Comparison of ENCODE assay signal across 13 mouse cellular contexts in the genomic region with DNA sequence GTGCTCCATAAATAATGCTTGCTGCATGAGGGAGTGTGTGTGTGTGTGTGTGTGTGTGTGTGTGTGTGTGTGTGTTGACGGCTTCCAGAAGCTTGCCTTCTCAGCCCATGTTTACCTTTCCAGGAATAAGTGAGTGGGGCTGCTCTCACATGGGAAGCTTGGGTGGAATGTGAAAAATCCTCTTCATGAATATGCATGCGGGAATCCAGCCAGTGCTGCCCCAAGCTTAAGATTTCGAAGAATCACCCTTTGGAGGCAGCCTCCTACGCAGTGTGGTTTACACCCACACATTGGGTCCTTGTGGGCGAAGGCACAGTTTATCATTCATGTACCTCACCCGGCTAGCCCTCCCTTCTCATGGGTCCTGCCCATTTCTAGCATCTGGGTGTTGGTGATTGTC. TPM values are rescaled to one million over a fixed set of nuclear protein-coding genes. Genes with fewer than 3 reads are reported as not detected.
DNase-seq lines count a peak whose midpoint lies in the region; ATAC-seq lines count a peak whose summit lies in the region.
"Had no signal": no experiment of that assay in that cellular context is flagged by ENCODE, and none has a peak within 500 bp of the region (broad histone marks: within the 10 kb centered on the region; RNA-seq: fewer than 3 reads in every experiment).

No protein-coding gene starts in this region.

- no peak for DNase-seq in midbrain, embryonic 10.5 days (ENCODE audit: low spot score)
- DNase-seq in kidney, postnatal 36 days, result peak; percentile 66 to 73
- DNase-seq in telencephalon, adult 2 months (ENCODE audit: low read depth, low spot score), result peak; percentile 63
- DNase-seq in ovary, postnatal 10 days (ENCODE audit: low spot score), result no peak
- DNase-seq in ovary, adult 18-20 months (ENCODE audit: low spot score), result no peak

- 52% methylated on average over 6 of the region's 6 CpGs for WGBS in forebrain, embryonic 15.5 days
- WGBS in forebrain, embryonic 12.5 days, result 81% methylated on average over 6 of the region's 6 CpGs
- WGBS in midbrain, embryonic 15.5 days, result 62% methylated on average over 6 of the region's 6 CpGs
- 85% methylated on average over 6 of the region's 6 CpGs for WGBS in midbrain, embryonic 10.5 days

- H3K4me1 ChIP-seq in forebrain, embryonic 15.5 days, result peaks cover 18% of the 10 kb centered on the region; the same call in 1 of the 2 replicates
- H3K4me1 ChIP-seq in forebrain, embryonic 12.5 days, result peaks cover 4% of the 10 kb centered on the region; the same call in 1 of the 2 replicates
- no peaks in the 10 kb centered on the region for H3K4me1 ChIP-seq in midbrain, embryonic 15.5 days
- peaks cover 20% of the 10 kb centered on the region for H3K4me1 ChIP-seq in midbrain, embryonic 10.5 days
- H3K4me1 ChIP-seq: limb, embryonic 12.5 days had no signal

- no peak overlapping the region for H3K27ac ChIP-seq in forebrain, embryonic 15.5 days (replicated peaks)
- H3K27ac ChIP-seq in forebrain, embryonic 12.5 days, result no peak overlapping the region
- H3K27ac ChIP-seq in midbrain, embryonic 15.5 days, result no peak overlapping the region
- H3K27ac ChIP-seq in midbrain, embryonic 10.5 days (replicated peaks), result no peak overlapping the region; the same call in 1 of the 2 replicates
- H3K27ac ChIP-seq: heart, embryonic 10.5 days; limb, embryonic 12.5 days; lung, embryonic 15.5 days had no signal

- peak; percentile 44; the same call in 1 of the 2 replicates for ATAC-seq in forebrain, embryonic 15.5 days (replicated peaks)
- no peak for ATAC-seq in forebrain, embryonic 12.5 days (ENCODE audit: low FRiP score)
- 0 out of 2 replicates have a peak, but pooled peaks have one; percentile 14 for ATAC-seq in midbrain, embryonic 15.5 days (replicated peaks)

- no peak overlapping the region for H3K4me3 ChIP-seq in forebrain, embryonic 15.5 days
- no peak overlapping the region for H3K4me3 ChIP-seq in forebrain, embryonic 12.5 days (replicated peaks)
- no peak overlapping the region for H3K4me3 ChIP-seq in midbrain, embryonic 15.5 days
- H3K4me3 ChIP-seq in midbrain, embryonic 10.5 days, result no peak overlapping the region
- H3K4me3 ChIP-seq: heart, embryonic 10.5 days; limb, embryonic 12.5 days; lung, embryonic 15.5 days; myocyte had no signal

- no peaks in the 10 kb centered on the region for H3K27me3 ChIP-seq in forebrain, embryonic 15.5 days
- no peaks in the 10 kb centered on the region for H3K27me3 ChIP-seq in forebrain, embryonic 12.5 days
- H3K27me3 ChIP-seq in midbrain, embryonic 15.5 days (replicated peaks), result no peaks in the 10 kb centered on the region
- no peaks in the 10 kb centered on the region for H3K27me3 ChIP-seq in midbrain, embryonic 10.5 days (ENCODE audit: low read depth, poor library complexity, severe bottlenecking)
- H3K27me3 ChIP-seq: limb, embryonic 12.5 days; lung, embryonic 15.5 days had no signal

- H3K4me2 ChIP-seq in forebrain, embryonic 15.5 days (replicated peaks), result no peak overlapping the region
- H3K4me2 ChIP-seq in forebrain, embryonic 12.5 days, result no peak overlapping the region
- H3K4me2 ChIP-seq in midbrain, embryonic 15.5 days, result no peak overlapping the region
- H3K4me2 ChIP-seq: limb, embryonic 12.5 days; lung, embryonic 15.5 days had no signal

- H3K36me3 ChIP-seq in forebrain, embryonic 15.5 days, result no peaks in the 10 kb centered on the region
- no peaks in the 10 kb centered on the region for H3K36me3 ChIP-seq in forebrain, embryonic 12.5 days (replicated peaks)
- H3K36me3 ChIP-seq in midbrain, embryonic 15.5 days (replicated peaks), result no peaks in the 10 kb centered on the region
- H3K36me3 ChIP-seq in midbrain, embryonic 10.5 days, result no peaks in the 10 kb centered on the region
- H3K36me3 ChIP-seq: G1E; heart, embryonic 10.5 days; limb, embryonic 12.5 days; lung, embryonic 15.5 days had no signal

- H3K9ac ChIP-seq in forebrain, embryonic 15.5 days (replicated peaks), result no peak overlapping the region
- no peak overlapping the region for H3K9ac ChIP-seq in forebrain, embryonic 12.5 days
- H3K9ac ChIP-seq in midbrain, embryonic 15.5 days, result no peak overlapping the region
- H3K9ac ChIP-seq: limb, embryonic 12.5 days; lung, embryonic 15.5 days had no signal

- H3K9me3 ChIP-seq in forebrain, embryonic 15.5 days, result no peaks in the 10 kb centered on the region
- no peaks in the 10 kb centered on the region for H3K9me3 ChIP-seq in forebrain, embryonic 12.5 days
- H3K9me3 ChIP-seq in midbrain, embryonic 15.5 days, result no peaks in the 10 kb centered on the region
- no peaks in the 10 kb centered on the region for H3K9me3 ChIP-seq in midbrain, embryonic 10.5 days (replicated peaks)
- H3K9me3 ChIP-seq: heart, embryonic 10.5 days; limb, embryonic 12.5 days; lung, embryonic 15.5 days had no signal

RNA-seq across cellular contexts. Expression of gene Col15a1, which starts 18.0 kb away (rescaled TPM):
- 1.4 and 3.1 TPM in 2 replicates for polyA plus RNA-seq in forebrain, embryonic 15.5 days (2015; fragmentation: Nextera tagmentation; extraction: Ambion mirVana)
- 4.5 and 5.2 TPM in 2 replicates for polyA plus RNA-seq in forebrain, embryonic 12.5 days (2016; fragmentation: Nextera tagmentation; extraction: Ambion mirVana)
- polyA plus RNA-seq in midbrain, embryonic 15.5 days (2015; fragmentation: Nextera tagmentation; extraction: Ambion mirVana), result 3.8 and 4.5 TPM in 2 replicates
- polyA plus RNA-seq in midbrain, embryonic 10.5 days (2016; fragmentation: Nextera tagmentation; extraction: Ambion mirVana), result 2.5 and 2.7 TPM in 2 replicates
- polyA plus RNA-seq: G1E had no signal

Comparison
In these comparisons a context has a peak if more than half of its experiments do, and no peak if none do; other contexts are left out.
1. DNase-seq: peak in kidney, postnatal 36 days (2 of 2) and telencephalon, adult 2 months (single experiment); none in midbrain, embryonic 10.5 days (single experiment), ovary, postnatal 10 days (single experiment) and ovary, adult 18-20 months (single experiment).